Mouse (Mus musculus) CH12.LX (cell line): ENCODE data around the gene Gse1. TPM values are rescaled to one million over a fixed set of nuclear protein-coding genes. Genes with fewer than 3 reads are reported as not detected.

Experiments
- DNase-seq: peaks from one replicate; pipeline ENCODE4 v3.0.0-alpha.2; 2013; ENCODE audit errors: extremely low read depth
- H3K27ac ChIP-seq: 2 replicates; pipeline ENCODE4 v1.5.1; 2012; ENCODE audit warnings: low read depth, mild to moderate bottlenecking, control low read depth, moderate library complexity; ENCODE audit not compliant: insufficient read depth
- H3K27me3 ChIP-seq: replicated peaks from 2 replicates; pipeline ENCODE3; 2012; ENCODE audit warnings: inconsistent platforms
- H3K36me3 ChIP-seq, 2 experiments: replicated peaks in 1 of 2; 2 replicates each; pipeline versions ENCODE3 to v1.6.1; 2012; ENCODE audit warnings: inconsistent platforms in 1 of 2, low read length in 1 of 2, mild to moderate bottlenecking in 1 of 2, mixed read lengths in 1 of 2, moderate library complexity in 1 of 2; ENCODE audit not compliant: control insufficient read depth in 1 of 2, insufficient read depth in 1 of 2
- H3K4me1 ChIP-seq, 2 experiments: 2 replicates each; pipeline ENCODE4 v1.6.1; 2012; ENCODE audit warnings: inconsistent platforms in 1 of 2, moderate library complexity in 1 of 2; ENCODE audit not compliant: insufficient read depth in 2 of 2, control insufficient read depth in 1 of 2
- H3K4me2 ChIP-seq: 2 replicates; pipeline ENCODE4 v1.6.1; 2012; ENCODE audit warnings: low read depth, mild to moderate bottlenecking, control low read depth; ENCODE audit not compliant: poor library complexity, insufficient read depth, severe bottlenecking
- H3K4me3 ChIP-seq, 3 experiments: fragments of 150-350 bp in 1 of 3; sonication (generic) in 1 of 3; replicated peaks in 1 of 3; 2 replicates each; pipeline versions ENCODE3 to v1.5.1; 2011 to 2012; ENCODE audit warnings: low read depth in 2 of 3, low read length in 2 of 3, mild to moderate bottlenecking in 2 of 3, moderate library complexity in 2 of 3, control low read depth in 1 of 3, improper control_type of control experiment in 1 of 3, inconsistent platforms in 1 of 3, mixed read lengths in 1 of 3; ENCODE audit not compliant: poor library complexity in 1 of 3
- H3K79me2 ChIP-seq: replicated peaks from 2 replicates; pipeline ENCODE4 v1.6.1; 2012; ENCODE audit warnings: mild to moderate bottlenecking, moderate library complexity; ENCODE audit not compliant: control insufficient read depth, poor library complexity, insufficient read depth, severe bottlenecking; ENCODE audit errors: extremely low read depth
- H3K9ac ChIP-seq: 2 replicates; pipeline ENCODE4 v1.6.1; 2012; ENCODE audit warnings: low read depth, mild to moderate bottlenecking, control low read depth, moderate library complexity; ENCODE audit not compliant: insufficient read depth
- H3K9me3 ChIP-seq: replicated peaks from 2 replicates; pipeline ENCODE3; 2012; ENCODE audit warnings: low read length, inconsistent platforms, mixed read lengths
- CTCF ChIP-seq, 2 experiments: IDR thresholded peaks in 1 of 2; conservative IDR thresholded peaks in 1 of 2; 2 replicates each; pipeline ENCODE4 v1.5.1; 2011 to 2012; ENCODE audit warnings: low read depth in 2 of 2, low read length in 2 of 2, improper control_type of control experiment in 1 of 2, inconsistent platforms in 1 of 2, mild to moderate bottlenecking in 1 of 2, moderate library complexity in 1 of 2
- ELF1 ChIP-seq: IDR thresholded peaks from 2 replicates; pipeline ENCODE4 v1.6.1; 2014; ENCODE audit warnings: low read depth, mild to moderate bottlenecking, inconsistent platforms, low read length, improper control_type of control experiment
- GABPA ChIP-seq: IDR thresholded peaks from 2 replicates; pipeline ENCODE4 v1.6.1; 2012; ENCODE audit warnings: low read depth, low read length, improper control_type of control experiment, inconsistent platforms; ENCODE audit not compliant: insufficient replicate concordance
- HCFC1 ChIP-seq: IDR thresholded peaks from 2 replicates; pipeline ENCODE4 v1.6.1; 2012; ENCODE audit warnings: low read depth, mild to moderate bottlenecking, inconsistent platforms, low read length, improper control_type of control experiment
- IRF4 ChIP-seq: IDR thresholded peaks from 2 replicates; pipeline ENCODE4 v1.6.1; 2014; ENCODE audit warnings: low read depth, mild to moderate bottlenecking, inconsistent platforms, low read length, improper control_type of control experiment
- JUN ChIP-seq: IDR thresholded peaks from 2 replicates; pipeline ENCODE4 v1.6.1; 2011; ENCODE audit warnings: low read depth, mild to moderate bottlenecking, low read length, improper control_type of control experiment, moderate library complexity; ENCODE audit not compliant: insufficient read depth
- JUND ChIP-seq: conservative IDR thresholded peaks from 2 replicates; pipeline ENCODE4 v1.6.1; 2011; ENCODE audit warnings: low read depth, low read length, improper control_type of control experiment
- KAT2A ChIP-seq: IDR thresholded peaks from 2 replicates; pipeline ENCODE4 v1.6.1; 2012; ENCODE audit warnings: low read length, improper control_type of control experiment, inconsistent platforms; ENCODE audit not compliant: insufficient replicate concordance
- MAFK ChIP-seq: IDR thresholded peaks from 2 replicates; pipeline ENCODE4 v1.6.1; 2011; ENCODE audit warnings: low read length, improper control_type of control experiment; ENCODE audit not compliant: insufficient replicate concordance
- MAX ChIP-seq: IDR thresholded peaks from 2 replicates; pipeline ENCODE4 v1.6.1; 2011; ENCODE audit warnings: low read length, improper control_type of control experiment
- MEF2A ChIP-seq: IDR thresholded peaks from 2 replicates; pipeline ENCODE4 v1.6.1; 2014; ENCODE audit warnings: low read depth, mild to moderate bottlenecking, inconsistent platforms, low read length, improper control_type of control experiment, borderline replicate concordance
- NELFE ChIP-seq: IDR thresholded peaks from 2 replicates; pipeline ENCODE4 v1.6.1; 2011; ENCODE audit warnings: low read depth, low read length, improper control_type of control experiment
- NRF1 ChIP-seq: IDR thresholded peaks from 2 replicates; pipeline ENCODE4 v1.6.1; 2014; ENCODE audit warnings: low read depth, mild to moderate bottlenecking, inconsistent platforms, low read length, improper control_type of control experiment, moderate library complexity
- PAX5 ChIP-seq: IDR thresholded peaks from 2 replicates; pipeline ENCODE4 v1.6.1; 2012; ENCODE audit warnings: low read length, inconsistent platforms, mixed read lengths
- RAD21 ChIP-seq: IDR thresholded peaks from 2 replicates; pipeline ENCODE4 v1.6.1; 2011; ENCODE audit warnings: low read depth, mild to moderate bottlenecking, low read length, improper control_type of control experiment, moderate library complexity
- RCOR1 ChIP-seq: conservative IDR thresholded peaks from 2 replicates; pipeline ENCODE4 v1.6.1; 2012; ENCODE audit warnings: low read depth, mild to moderate bottlenecking, inconsistent platforms, low read length, improper control_type of control experiment
- SIN3A ChIP-seq: IDR thresholded peaks from 2 replicates; pipeline ENCODE4 v1.6.1; 2012; ENCODE audit warnings: low read length, improper control_type of control experiment, inconsistent platforms
- SMC3 ChIP-seq: IDR thresholded peaks from 2 replicates; pipeline ENCODE4 v1.6.1; 2011; ENCODE audit warnings: low read depth, low read length, improper control_type of control experiment
- TBP ChIP-seq: conservative IDR thresholded peaks from 2 replicates; pipeline ENCODE4 v1.6.1; 2011; ENCODE audit warnings: low read depth, low read length, improper control_type of control experiment
- USF2 ChIP-seq: conservative IDR thresholded peaks from 2 replicates; pipeline ENCODE4 v1.6.1; 2011; ENCODE audit warnings: low read depth, low read length, improper control_type of control experiment
- ZC3H11A ChIP-seq: IDR thresholded peaks from 2 replicates; pipeline ENCODE4 v1.6.1; 2012; ENCODE audit warnings: low read depth, mild to moderate bottlenecking, inconsistent platforms, low read length, improper control_type of control experiment
- ZKSCAN1 ChIP-seq: IDR thresholded peaks from 2 replicates; pipeline ENCODE4 v1.6.1; 2012; ENCODE audit warnings: low read depth, inconsistent platforms, low read length, improper control_type of control experiment, borderline replicate concordance
- ZMIZ1 ChIP-seq: IDR thresholded peaks from 2 replicates; pipeline ENCODE4 v1.6.1; 2012; ENCODE audit warnings: low read depth, mild to moderate bottlenecking, inconsistent platforms, low read length, improper control_type of control experiment
- dilution Hi-C: fragments of 300-500 bp; cut with MboI; formaldehyde crosslinking; loops from 2 replicates; pipeline ENCODE4 v1.14.3; 2020; ENCODE audit warnings: low sequenced_read_pairs; ENCODE audit not compliant: extremely low pct_unique_long_range_greater_than_20kb, extremely low pct_ligation_motif_present
- in situ Hi-C: fragments of 300-500 bp; cut with MboI; formaldehyde crosslinking; loops from 3 replicates; pipeline ENCODE4 v1.14.3; 2019; ENCODE audit warnings: low sequenced_read_pairs, low pct_ligation_motif_present, low pct_unique_long_range_greater_than_20kb, mixed read lengths
- polyA plus RNA-seq: library from polyadenylated mRNA; unstranded; fragments of >175 nt; gene quantifications from 2 replicates; pipeline ENCODE4 v1.2.1, GENCODE M21; 2012; ENCODE audit warnings: low read depth; ENCODE audit not compliant: insufficient read length
- total RNA-seq, 2 experiments: library from RNA; depleted of rRNA; stranded (reverse); fragments of 300-350 nt in 1 of 2; fragments of >200 nt in 1 of 2; gene quantifications; 2 replicates each; pipeline ENCODE4 v1.2.3; 2012 to 2014

The Gse1 gene
- total and polyA plus RNA-seq, 3 experiments: 1.3 to 9.8 (median 8.5) TPM

DNA sequence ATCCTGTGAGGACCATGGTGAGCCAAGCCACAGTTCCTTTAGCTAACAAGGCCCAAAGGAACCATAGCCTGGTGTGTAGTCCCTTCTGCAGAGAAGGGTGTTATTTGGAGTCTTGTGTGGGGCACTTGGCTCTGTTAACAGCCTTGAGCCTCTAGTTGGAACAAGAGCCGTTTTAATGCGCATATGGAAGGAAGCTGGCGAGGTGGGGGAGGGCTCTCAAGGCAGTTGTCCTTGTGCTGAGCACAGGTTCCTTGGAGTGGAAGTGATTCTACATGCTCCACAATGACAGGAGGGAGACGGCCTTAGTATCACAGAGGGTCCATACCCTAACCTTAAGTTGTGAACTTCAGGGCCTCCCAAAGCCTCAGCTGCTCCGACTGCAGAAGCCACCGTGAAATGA is 129.2 kb downstream of the Gse1 start:
- H3K4me1 ChIP-seq: peaks cover 20 to 44% of the 10 kb centered on the region in 2 experiments
- DNase-seq: no peak
- H3K27me3 ChIP-seq: peaks cover 3% of the 10 kb centered on the region
- H3K36me3 ChIP-seq: no peaks in the 10 kb centered on the region
- H3K9me3 ChIP-seq: peaks cover 2% of the 10 kb centered on the region
- H3K4me2 ChIP-seq: no peak overlapping the region
- H3K27ac ChIP-seq: no peak overlapping the region
- no peaks in the 10 kb centered on the region for H3K79me2 ChIP-seq
- in situ Hi-C loops (no loop called here), dilution Hi-C loops (no loop called here)
- H3K9ac ChIP-seq: no peak overlapping the region
- H3K4me3 ChIP-seq: no peak overlapping the region
- no peak for TF ChIP-seq GABPA
- no peak for TF ChIP-seq PAX5
- TF ChIP-seq RAD21: no peak
- no peak for TF ChIP-seq KAT2A
- no peak for TF ChIP-seq MAX
- TF ChIP-seq NRF1: no peak
- TF ChIP-seq MAFK: no peak
- no peak for TF ChIP-seq HCFC1
- no peak for TF ChIP-seq SMC3
- no peak for TF ChIP-seq CTCF (conservative IDR thresholded peaks at IDR 0.05 in 1 of 2, IDR thresholded peaks at IDR 0.05 in 1 of 2; ENCODE audit: low read depth in 2 of 2, low read length in 2 of 2)
- TF ChIP-seq SIN3A: no peak
- no peak for TF ChIP-seq RCOR1
- TF ChIP-seq ELF1: no peak
- TF ChIP-seq ZC3H11A: no peak
- TF ChIP-seq MEF2A: no peak
- no peak for TF ChIP-seq IRF4
- no peak for TF ChIP-seq ZMIZ1

DNA sequence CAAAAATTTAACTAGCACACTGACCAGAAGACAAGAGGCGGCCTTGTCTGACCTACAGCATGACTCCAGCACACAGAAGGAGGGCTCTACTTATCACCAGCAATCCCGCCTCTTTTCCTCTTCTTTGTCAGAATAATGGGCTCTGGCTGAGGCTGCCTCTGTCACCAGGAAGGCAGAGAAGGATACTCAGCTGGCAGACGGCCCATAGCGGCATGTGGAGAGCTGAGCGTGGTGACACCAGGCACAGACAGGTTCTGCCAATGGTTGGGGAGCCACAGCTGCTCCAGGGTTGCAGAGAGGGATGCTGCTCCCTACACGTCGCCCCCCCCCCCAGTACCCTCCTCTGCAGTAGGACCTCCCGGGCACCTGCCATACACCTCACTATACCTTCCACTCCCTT is 133.0 kb downstream of the Gse1 start:
- no peak overlapping the region for H3K4me2 ChIP-seq
- H3K4me3 ChIP-seq: no peak overlapping the region
- no peak overlapping the region for H3K27ac ChIP-seq
- no peak overlapping the region for H3K9ac ChIP-seq
- no peak for TF ChIP-seq USF2
- TF ChIP-seq TBP: no peak
- no peak for TF ChIP-seq ZC3H11A
- TF ChIP-seq ZKSCAN1: no peak
- TF ChIP-seq JUN: no peak
- TF ChIP-seq JUND: no peak
- no peak for TF ChIP-seq MEF2A
- no peak for TF ChIP-seq IRF4
- no peak for TF ChIP-seq NELFE
- dilution Hi-C loops (no loop called here), in situ Hi-C loops (loop anchor here (5.0 kb wide), 1 partner anchor 39 kb away; no protein-coding TSS in a partner anchor)
- no peaks in the 10 kb centered on the region for H3K36me3 ChIP-seq
- no peaks in the 10 kb centered on the region for H3K79me2 ChIP-seq
- no peak for DNase-seq
- H3K4me1 ChIP-seq: peaks cover 13 to 35% of the 10 kb centered on the region in 2 experiments
- H3K9me3 ChIP-seq: peaks cover 2% of the 10 kb centered on the region
- H3K27me3 ChIP-seq: peaks cover 12% of the 10 kb centered on the region
